Mouse (Mus musculus) lung, postnatal 0 days (tissue): ENCODE data around the gene Alox12.

Experiments used
- CTCF ChIP-seq: IDR thresholded peaks from 2 replicates; pipeline ENCODE4 v1.5.1; 2016; ENCODE audit warnings: antibody characterized with exemption, mild to moderate bottlenecking
- EP300 ChIP-seq: IDR thresholded peaks from 2 replicates; pipeline ENCODE4 v1.6.1; 2016; ENCODE audit warnings: antibody characterized with exemption, mild to moderate bottlenecking, control low read depth

- TF ChIP-seq CTCF, result no peak
- TF ChIP-seq EP300, result no peak
Measured at GRCm38 (mm10) chr11:70265252-70265651, 10.1 kb upstream of the Alox12 start.
